Mouse (Mus musculus): ENCODE measurements at regions not wholly inside any gene's neighbourhood (a gene's known extent, or its start where the extent isn't known, plus 50 kb on each side); places are given as distances from the start of the nearest gene placed in this dataset.

GRCm38 (mm10) chr3:157371509-157371908 is 162.5 kb upstream of the Zranb2 start:
- 75% methylated on average over 3 of the region's 3 CpGs for WGBS
- intact Hi-C loops (cut with DNase I): no loop called here
- no peak for TF ChIP-seq EP300 (IDR thresholded peaks at IDR 0.05; ENCODE audit: insufficient read depth, low read depth, low read length)
- no peak for TF ChIP-seq CTCF (IDR thresholded peaks at IDR 0.05)
- TF ChIP-seq POLR2A (IDR thresholded peaks at IDR 0.05; ENCODE audit: insufficient read depth, low read depth, low read length): no peak

GRCm38 (mm10) chr3:157373333-157373732 is 160.6 kb upstream of the Zranb2 start:
- H3K9ac ChIP-seq (ENCODE audit: low read depth, low read length): no peak overlapping the region
- DNase-seq: no peak
- TF ChIP-seq EP300 (IDR thresholded peaks at IDR 0.05; ENCODE audit: insufficient read depth, low read depth, low read length): no peak
- TF ChIP-seq POLR2A (IDR thresholded peaks at IDR 0.05; ENCODE audit: insufficient read depth, low read depth, low read length): no peak
- no peak for TF ChIP-seq CTCF (IDR thresholded peaks at IDR 0.05)
- no peaks in the 10 kb centered on the region for H3K27me3 ChIP-seq (ENCODE audit: control insufficient read depth, insufficient read depth, low read length)
- no peak overlapping the region for H3K27ac ChIP-seq
- WGBS: 33% methylated on average over 1 of the region's 1 CpGs
- H3K36me3 ChIP-seq (ENCODE audit: control insufficient read depth, insufficient read depth, low read length): no peaks in the 10 kb centered on the region
- no peak overlapping the region for H3K4me3 ChIP-seq
- intact Hi-C loops (cut with DNase I): no loop called here
- no peaks in the 10 kb centered on the region for H3K4me1 ChIP-seq (ENCODE audit: control insufficient read depth, insufficient read depth, low read length)
- H3K79me2 ChIP-seq (replicated peaks; ENCODE audit: control insufficient read depth, insufficient read depth, low read length): no peaks in the 10 kb centered on the region

More at GRCm38 (mm10) chr3:157371509-157371908, 162.5 kb upstream of the Zranb2 start:
- no peaks in the 10 kb centered on the region for H3K79me2 ChIP-seq (replicated peaks; ENCODE audit: control insufficient read depth, insufficient read depth, low read length)
- no peak for DNase-seq
- H3K36me3 ChIP-seq (ENCODE audit: control insufficient read depth, insufficient read depth, low read length): no peaks in the 10 kb centered on the region
- no peaks in the 10 kb centered on the region for H3K27me3 ChIP-seq (ENCODE audit: control insufficient read depth, insufficient read depth, low read length)
- H3K27ac ChIP-seq: no peak overlapping the region
- no peak overlapping the region for H3K4me3 ChIP-seq
- H3K9ac ChIP-seq (ENCODE audit: low read depth, low read length): no peak overlapping the region
- H3K4me1 ChIP-seq (ENCODE audit: control insufficient read depth, insufficient read depth, low read length): no peaks in the 10 kb centered on the region

- TF ChIP-seq EP300 (IDR thresholded peaks at IDR 0.05; ENCODE audit: insufficient read depth, low read depth, low read length): no peak
- no peak for TF ChIP-seq POLR2A (IDR thresholded peaks at IDR 0.05; ENCODE audit: insufficient read depth, low read depth, low read length)
- TF ChIP-seq CTCF (IDR thresholded peaks at IDR 0.05): no peak
- H3K36me3 ChIP-seq (ENCODE audit: control insufficient read depth, insufficient read depth, low read length): no peaks in the 10 kb centered on the region
- no peak for DNase-seq
- no peak overlapping the region for H3K27ac ChIP-seq
- no peaks in the 10 kb centered on the region for H3K27me3 ChIP-seq (ENCODE audit: control insufficient read depth, insufficient read depth, low read length)
- H3K4me3 ChIP-seq: no peak overlapping the region
- intact Hi-C loops (cut with DNase I): no loop called here
- H3K9ac ChIP-seq (ENCODE audit: low read depth, low read length): no peak overlapping the region
- no peaks in the 10 kb centered on the region for H3K4me1 ChIP-seq (ENCODE audit: control insufficient read depth, insufficient read depth, low read length)
- H3K79me2 ChIP-seq (replicated peaks; ENCODE audit: control insufficient read depth, insufficient read depth, low read length): no peaks in the 10 kb centered on the region
- 59% methylated on average over 1 of the region's 1 CpGs for WGBS
These were observed 159.8 kb upstream of the Zranb2 start for GRCm38 (mm10) chr3:157374178-157374577.

- no peak for TF ChIP-seq POLR2A (IDR thresholded peaks at IDR 0.05; ENCODE audit: insufficient read depth, low read depth, low read length)
- no peak for TF ChIP-seq CTCF (IDR thresholded peaks at IDR 0.05)
- no peak for TF ChIP-seq EP300 (IDR thresholded peaks at IDR 0.05; ENCODE audit: insufficient read depth, low read depth, low read length)
- H3K4me1 ChIP-seq (ENCODE audit: control insufficient read depth, insufficient read depth, low read length): no peaks in the 10 kb centered on the region
- no peak overlapping the region for H3K4me3 ChIP-seq
- no peaks in the 10 kb centered on the region for H3K27me3 ChIP-seq (ENCODE audit: control insufficient read depth, insufficient read depth, low read length)
- H3K9ac ChIP-seq (ENCODE audit: low read depth, low read length): no peak overlapping the region
- H3K79me2 ChIP-seq (replicated peaks; ENCODE audit: control insufficient read depth, insufficient read depth, low read length): no peaks in the 10 kb centered on the region
- intact Hi-C loops (cut with DNase I): no loop called here
- no peak overlapping the region for H3K27ac ChIP-seq
- DNase-seq: no peak
- WGBS: 86% methylated on average over 8 of the region's 8 CpGs
- H3K36me3 ChIP-seq (ENCODE audit: control insufficient read depth, insufficient read depth, low read length): no peaks in the 10 kb centered on the region
These were observed 156.4 kb upstream of the Zranb2 start for GRCm38 (mm10) chr3:157377531-157377930.

- Histone ChIP-seq H3K27me3 (ENCODE audit: control insufficient read depth, insufficient read depth, low read length) (no peaks in the 10 kb centered on the region), H3K36me3 (ENCODE audit: control insufficient read depth, insufficient read depth, low read length) (no peaks in the 10 kb centered on the region), H3K4me1 (ENCODE audit: control insufficient read depth, insufficient read depth, low read length) (no peaks in the 10 kb centered on the region), H3K79me2 (replicated peaks; ENCODE audit: control insufficient read depth, insufficient read depth, low read length) (no peaks in the 10 kb centered on the region), H3K9ac (ENCODE audit: low read depth, low read length) (no peak overlapping the region), H3K4me3 (no peak overlapping the region), H3K27ac (no peak overlapping the region)
- 89% methylated on average over 7 of the region's 7 CpGs for WGBS
- no peak for TF ChIP-seq CTCF (IDR thresholded peaks at IDR 0.05)
- TF ChIP-seq EP300 (IDR thresholded peaks at IDR 0.05; ENCODE audit: insufficient read depth, low read depth, low read length): no peak
- TF ChIP-seq POLR2A (IDR thresholded peaks at IDR 0.05; ENCODE audit: insufficient read depth, low read depth, low read length): no peak
- intact Hi-C loops (cut with DNase I): no loop called here
- DNase-seq: no peak
These were observed 155.8 kb upstream of the Zranb2 start for GRCm38 (mm10) chr3:157378127-157378526.

- Histone ChIP-seq H3K4me1 (ENCODE audit: control insufficient read depth, insufficient read depth, low read length) (no peaks in the 10 kb centered on the region), H3K27ac (no peak overlapping the region), H3K4me3 (no peak overlapping the region), H3K79me2 (replicated peaks; ENCODE audit: control insufficient read depth, insufficient read depth, low read length) (no peaks in the 10 kb centered on the region), H3K36me3 (ENCODE audit: control insufficient read depth, insufficient read depth, low read length) (no peaks in the 10 kb centered on the region), H3K27me3 (ENCODE audit: control insufficient read depth, insufficient read depth, low read length) (no peaks in the 10 kb centered on the region), H3K9ac (ENCODE audit: low read depth, low read length) (no peak overlapping the region)
- DNase-seq: no peak
- no peak for TF ChIP-seq POLR2A (IDR thresholded peaks at IDR 0.05; ENCODE audit: insufficient read depth, low read depth, low read length)
- TF ChIP-seq CTCF (IDR thresholded peaks at IDR 0.05): no peak
- TF ChIP-seq EP300 (IDR thresholded peaks at IDR 0.05; ENCODE audit: insufficient read depth, low read depth, low read length): no peak
- intact Hi-C loops (cut with DNase I): no loop called here
- WGBS: 63% methylated on average over 1 of the region's 1 CpGs
These were observed 142.1 kb upstream of the Zranb2 start for GRCm38 (mm10) chr3:157391835-157392234.

Data from heart, adult 2 months (tissue).